Mouse (Mus musculus): ENCODE measurements around the gene Olfr1339. TPM values are rescaled to one million over a fixed set of nuclear protein-coding genes. Genes with fewer than 3 reads are reported as not detected.

Gene Olfr1339
- polyA plus RNA-seq, 2 experiments = not detected

DNA sequence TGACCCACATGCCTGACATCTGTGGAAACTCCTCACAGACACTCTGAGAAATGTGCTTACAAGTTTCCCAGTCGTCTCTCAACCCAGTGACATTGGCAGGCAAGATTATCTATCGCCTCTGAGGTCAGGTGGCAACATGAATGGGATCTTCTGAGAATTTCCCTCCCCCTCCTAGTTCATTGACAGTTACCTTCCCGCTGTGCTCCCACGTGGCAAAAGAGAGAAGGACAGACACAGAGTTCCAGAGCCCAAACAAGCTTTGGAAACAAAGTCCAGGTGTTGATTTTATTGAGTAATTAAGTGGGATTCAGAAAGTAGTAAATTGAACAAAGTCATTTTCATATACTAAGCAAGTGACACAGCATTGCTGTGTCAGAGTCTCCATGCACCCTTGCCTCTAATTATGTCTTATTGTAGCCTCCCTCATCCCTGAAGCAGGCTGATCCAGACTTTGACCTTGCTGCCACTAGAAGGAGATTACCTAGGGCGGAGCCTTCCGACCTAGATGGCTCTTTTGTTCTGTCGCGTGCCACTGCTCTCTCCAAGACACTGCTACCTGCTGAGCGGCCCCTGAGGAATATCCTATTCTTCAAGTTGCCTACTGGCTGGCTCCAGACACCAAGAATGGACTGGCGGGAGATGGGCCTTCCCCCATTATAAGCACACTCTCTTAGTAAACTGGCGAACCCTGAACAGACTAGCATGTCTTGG lies 9.2 kb downstream of the Olfr1339 start:
- no peak for TF ChIP-seq POLR2A (IDR thresholded peaks at IDR 0.05; ENCODE audit: borderline replicate concordance, extremely low read depth, insufficient read depth, insufficient read length)
- no peak overlapping the region for H3K4me3 ChIP-seq (replicated peaks; ENCODE audit: low read length)

DNA sequence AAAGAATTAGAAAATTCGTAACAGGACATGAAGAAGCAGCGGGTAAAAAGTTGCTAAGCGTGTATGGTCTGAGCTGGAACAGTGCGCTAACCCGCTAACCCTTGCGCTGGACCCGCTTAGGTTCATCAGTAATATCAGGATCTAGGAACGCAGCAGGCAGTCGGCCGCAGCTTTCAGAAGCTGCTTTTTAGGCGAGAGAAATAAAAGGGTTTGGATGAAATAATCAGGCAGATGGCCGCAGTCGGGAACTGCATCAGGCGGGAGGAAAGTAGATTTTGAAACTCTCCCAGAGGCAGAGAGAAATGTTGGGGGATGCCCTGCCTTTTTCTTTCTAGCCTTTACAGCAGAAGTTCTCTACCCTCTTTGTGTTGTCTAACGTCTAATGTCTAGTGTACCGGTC lies 9.9 kb downstream of the Olfr1339 start:
- Histone ChIP-seq H3K27ac (replicated peaks; ENCODE audit: low read depth, low read length) (no peak overlapping the region), H3K4me1 (ENCODE audit: control insufficient read depth, insufficient read depth, low read length) (no peaks in the 10 kb centered on the region), H3K9ac (ENCODE audit: low read depth, low read length, severe bottlenecking) (no peak overlapping the region), H3K36me3 (ENCODE audit: control insufficient read depth, insufficient read depth, low read length) (no peaks in the 10 kb centered on the region), H3K9me3 (ENCODE audit: control insufficient read depth, low read length) (no peaks in the 10 kb centered on the region), H3K4me3 (replicated peaks; ENCODE audit: low read length) (no peak overlapping the region), H3K4me2 (replicated peaks; ENCODE audit: low read depth, low read length, severe bottlenecking) (no peak overlapping the region), H3K27me3 (ENCODE audit: control insufficient read depth, insufficient read depth, low read length) (no peaks in the 10 kb centered on the region; the same call in 1 of the 2 replicates)
- DNase-seq (ENCODE audit: low spot score) (no peak), ATAC-seq (ENCODE audit: low FRiP score, low read depth) (no peak)
- 8% methylated on average over 16 of the region's 16 CpGs for WGBS
- no peak for TF ChIP-seq POLR2A (IDR thresholded peaks at IDR 0.05; ENCODE audit: borderline replicate concordance, extremely low read depth, insufficient read depth, insufficient read length)

More for the DNA sequence above, 9.2 kb downstream of the Olfr1339 start:
- Histone ChIP-seq H3K4me2 (replicated peaks; ENCODE audit: low read depth, low read length, severe bottlenecking) (no peak overlapping the region), H3K27ac (replicated peaks; ENCODE audit: low read depth, low read length) (no peak overlapping the region), H3K36me3 (ENCODE audit: control insufficient read depth, insufficient read depth, low read length) (no peaks in the 10 kb centered on the region), H3K4me1 (ENCODE audit: control insufficient read depth, insufficient read depth, low read length) (no peaks in the 10 kb centered on the region), H3K9ac (ENCODE audit: low read depth, low read length, severe bottlenecking) (no peak overlapping the region), H3K9me3 (ENCODE audit: control insufficient read depth, low read length) (no peaks in the 10 kb centered on the region), H3K27me3 (ENCODE audit: control insufficient read depth, insufficient read depth, low read length) (no peaks in the 10 kb centered on the region; the same call in 1 of the 2 replicates)
- ATAC-seq (ENCODE audit: low FRiP score, low read depth) (no peak), DNase-seq (ENCODE audit: low spot score) (no peak)
- 9% methylated on average over 11 of the region's 11 CpGs for WGBS

DNA sequence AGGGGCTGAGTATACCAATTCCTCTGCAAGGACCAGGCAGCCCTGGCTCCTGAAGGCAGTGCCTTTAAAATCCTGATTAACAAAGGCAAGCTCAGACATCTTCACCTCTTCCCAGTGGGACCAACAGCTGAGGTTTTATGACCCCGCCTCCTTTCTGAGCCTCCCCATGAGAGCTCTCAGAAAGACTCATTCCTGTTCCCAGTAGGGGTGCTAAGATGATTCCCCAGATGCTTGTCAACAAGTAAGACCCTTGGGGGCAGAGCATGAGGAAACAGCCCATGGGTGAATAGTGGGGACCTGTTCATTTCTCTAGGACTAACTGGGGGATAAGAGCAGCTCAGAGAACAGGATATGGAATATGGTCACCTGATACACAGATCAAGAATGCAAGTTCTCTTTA lies 26.7 kb downstream of the Olfr1339 start, which contains the start of gene Olfr1338:
TSS of gene Olfr1338 (minus strand) at position 101 of the 400 bp plus-strand sequence.
- no peak within 1 kb of the TSS for H3K27ac ChIP-seq (replicated peaks; ENCODE audit: low read depth, low read length)
- no peaks in the 10 kb centered on the region for H3K36me3 ChIP-seq (ENCODE audit: control insufficient read depth, insufficient read depth, low read length)
- WGBS = 59% methylated on average over 1 of the region's 1 CpGs
- H3K9me3 ChIP-seq (ENCODE audit: control insufficient read depth, low read length) = no peaks in the 10 kb centered on the region
- no peak for ATAC-seq (ENCODE audit: low FRiP score, low read depth)
- no peak within 1 kb of the TSS for H3K4me2 ChIP-seq (replicated peaks; ENCODE audit: low read depth, low read length, severe bottlenecking)
- H3K4me3 ChIP-seq (replicated peaks; ENCODE audit: low read length) = no peak within 1 kb of the TSS
- H3K4me1 ChIP-seq (ENCODE audit: control insufficient read depth, insufficient read depth, low read length) = no peaks in the 10 kb centered on the region
- TF ChIP-seq POLR2A (IDR thresholded peaks at IDR 0.05; ENCODE audit: borderline replicate concordance, extremely low read depth, insufficient read depth, insufficient read length) = no peak
- H3K9ac ChIP-seq (ENCODE audit: low read depth, low read length, severe bottlenecking) = no peak within 1 kb of the TSS
- no peak for DNase-seq (ENCODE audit: low spot score)
- H3K27me3 ChIP-seq (ENCODE audit: control insufficient read depth, insufficient read depth, low read length) = no peaks in the 10 kb centered on the region

DNA sequence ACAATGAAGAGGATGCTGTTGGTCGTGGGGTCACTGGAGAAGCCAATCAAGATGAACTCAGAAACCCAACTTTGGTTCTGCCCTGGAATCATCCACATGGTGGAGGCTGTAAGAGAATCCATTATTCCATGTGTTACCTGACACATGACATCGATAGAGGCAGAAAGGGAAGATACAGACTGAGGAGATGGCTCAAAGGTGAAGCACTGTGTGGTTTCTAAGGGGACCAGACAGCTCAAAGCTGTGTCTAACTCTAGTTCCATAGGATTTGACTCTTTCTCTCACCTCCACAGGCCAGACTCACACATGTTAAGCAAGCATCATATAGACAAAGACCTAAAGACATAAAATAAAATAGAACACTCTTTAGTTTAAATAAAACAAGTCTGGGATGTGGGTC lies 50.5 kb downstream of the Olfr1339 start, which contains the start of gene Olfr1337:
TSS of gene Olfr1337 (minus strand) at position 101 of the 400 bp plus-strand sequence.
- H3K9me3 ChIP-seq (ENCODE audit: control insufficient read depth, low read length) = no peaks in the 10 kb centered on the region
- no peaks in the 10 kb centered on the region for H3K27me3 ChIP-seq (ENCODE audit: control insufficient read depth, insufficient read depth, low read length)
- no peaks in the 10 kb centered on the region for H3K36me3 ChIP-seq (ENCODE audit: control insufficient read depth, insufficient read depth, low read length)
- no peak within 1 kb of the TSS for H3K9ac ChIP-seq (ENCODE audit: low read depth, low read length, severe bottlenecking)
- no peak for DNase-seq (ENCODE audit: low spot score)
- H3K4me3 ChIP-seq (replicated peaks; ENCODE audit: low read length) = no peak within 1 kb of the TSS
- WGBS = 83% methylated on average over 2 of the region's 2 CpGs
- H3K4me1 ChIP-seq (ENCODE audit: control insufficient read depth, insufficient read depth, low read length) = no peaks in the 10 kb centered on the region
- no peak for ATAC-seq (ENCODE audit: low FRiP score, low read depth)
- no peak for TF ChIP-seq POLR2A (IDR thresholded peaks at IDR 0.05; ENCODE audit: borderline replicate concordance, extremely low read depth, insufficient read depth, insufficient read length)
- no peak within 1 kb of the TSS for H3K4me2 ChIP-seq (replicated peaks; ENCODE audit: low read depth, low read length, severe bottlenecking)
- no peak within 1 kb of the TSS for H3K27ac ChIP-seq (replicated peaks; ENCODE audit: low read depth, low read length)

Other genes with a start within 250 kb of the Olfr1339 start
- gene Tie1, start 242.1 kb upstream of the Olfr1339 start, polyA plus RNA-seq (2012; rRNA removed) = 27.1 and 34.2 TPM in 2 replicates
- 16.7 and 17.7 TPM in 2 replicates for gene Tie1, start 242.1 kb upstream of the Olfr1339 start, polyA plus RNA-seq (2014; fragmentation: Nextera tagmentation; extraction: Ambion mirVana)
- 3.7 and 4.3 TPM in 2 replicates for gene 2610528J11Rik, start 205.2 kb upstream of the Olfr1339 start, polyA plus RNA-seq (2012; rRNA removed)
- gene 2610528J11Rik, start 205.2 kb upstream of the Olfr1339 start, polyA plus RNA-seq (2014; fragmentation: Nextera tagmentation; extraction: Ambion mirVana) = 9.5 and 10.9 TPM in 2 replicates
- 5.2 and 6.0 TPM in 2 replicates for gene Tmem125, start 188.1 kb upstream of the Olfr1339 start, polyA plus RNA-seq (2012; rRNA removed)
- gene Tmem125, start 188.1 kb upstream of the Olfr1339 start, polyA plus RNA-seq (2014; fragmentation: Nextera tagmentation; extraction: Ambion mirVana) = 7.6 and 11.1 TPM in 2 replicates
- gene Cfap57, start 111.4 kb upstream of the Olfr1339 start, polyA plus RNA-seq (2012; rRNA removed) = 0.08 and 0.18 TPM in 2 replicates
- gene Cfap57, start 111.4 kb upstream of the Olfr1339 start, polyA plus RNA-seq (2014; fragmentation: Nextera tagmentation; extraction: Ambion mirVana) = 0.25 and 0.65 TPM in 2 replicates
- 62.1 and 100 TPM in 2 replicates for gene Ebna1bp2, start 111.4 kb upstream of the Olfr1339 start, polyA plus RNA-seq (2012; rRNA removed)
- 139 and 148 TPM in 2 replicates for gene Ebna1bp2, start 111.4 kb upstream of the Olfr1339 start, polyA plus RNA-seq (2014; fragmentation: Nextera tagmentation; extraction: Ambion mirVana)
- not detected in 2 replicates for gene Olfr62, start 73.2 kb upstream of the Olfr1339 start, polyA plus RNA-seq (2012; rRNA removed)
- not detected in 2 replicates for gene Olfr62, start 73.2 kb upstream of the Olfr1339 start, polyA plus RNA-seq (2014; fragmentation: Nextera tagmentation; extraction: Ambion mirVana)
- 0.36 and 0.38 TPM in 2 replicates for gene Olfr1342, start 39.4 kb upstream of the Olfr1339 start, polyA plus RNA-seq (2012; rRNA removed)
- gene Olfr1342, start 39.4 kb upstream of the Olfr1339 start, polyA plus RNA-seq (2014; fragmentation: Nextera tagmentation; extraction: Ambion mirVana) = not detected in 2 replicates
- gene Olfr1341, start 28.7 kb upstream of the Olfr1339 start, polyA plus RNA-seq (2012; rRNA removed) = not detected in 2 replicates
- gene Olfr1341, start 28.7 kb upstream of the Olfr1339 start, polyA plus RNA-seq (2014; fragmentation: Nextera tagmentation; extraction: Ambion mirVana) = not detected in 2 replicates
- not detected in 2 replicates for gene Olfr1340, start 12.0 kb upstream of the Olfr1339 start, polyA plus RNA-seq (2012; rRNA removed)
- gene Olfr1340, start 12.0 kb upstream of the Olfr1339 start, polyA plus RNA-seq (2014; fragmentation: Nextera tagmentation; extraction: Ambion mirVana) = not detected in 2 replicates
- not detected in 2 replicates for gene Olfr1338, start 26.6 kb downstream of the Olfr1339 start, polyA plus RNA-seq (2012; rRNA removed)
- not detected in 2 replicates for gene Olfr1338, start 26.6 kb downstream of the Olfr1339 start, polyA plus RNA-seq (2014; fragmentation: Nextera tagmentation; extraction: Ambion mirVana)
- not detected in 2 replicates for gene Olfr1337, start 50.4 kb downstream of the Olfr1339 start, polyA plus RNA-seq (2012; rRNA removed)
- gene Olfr1337, start 50.4 kb downstream of the Olfr1339 start, polyA plus RNA-seq (2014; fragmentation: Nextera tagmentation; extraction: Ambion mirVana) = not detected in 2 replicates
- not detected in 2 replicates for gene Olfr1335, start 77.8 kb downstream of the Olfr1339 start, polyA plus RNA-seq (2012; rRNA removed)
- gene Olfr1335, start 77.8 kb downstream of the Olfr1339 start, polyA plus RNA-seq (2014; fragmentation: Nextera tagmentation; extraction: Ambion mirVana) = not detected in 2 replicates
- gene Olfr1333, start 104.1 kb downstream of the Olfr1339 start, polyA plus RNA-seq (2012; rRNA removed) = not detected in 2 replicates
- not detected in 2 replicates for gene Olfr1333, start 104.1 kb downstream of the Olfr1339 start, polyA plus RNA-seq (2014; fragmentation: Nextera tagmentation; extraction: Ambion mirVana)
- not detected in 2 replicates for gene Olfr1331, start 132.5 kb downstream of the Olfr1339 start, polyA plus RNA-seq (2012; rRNA removed)
- gene Olfr1331, start 132.5 kb downstream of the Olfr1339 start, polyA plus RNA-seq (2014; fragmentation: Nextera tagmentation; extraction: Ambion mirVana) = not detected in 2 replicates
- not detected in 2 replicates for gene Olfr1330, start 156.4 kb downstream of the Olfr1339 start, polyA plus RNA-seq (2012; rRNA removed)
- gene Olfr1330, start 156.4 kb downstream of the Olfr1339 start, polyA plus RNA-seq (2014; fragmentation: Nextera tagmentation; extraction: Ambion mirVana) = 0.07 TPM in 1 of 2 replicates, not detected in the other
- gene Olfr1329, start 185.3 kb downstream of the Olfr1339 start, polyA plus RNA-seq (2012; rRNA removed) = not detected in 2 replicates
- gene Olfr1329, start 185.3 kb downstream of the Olfr1339 start, polyA plus RNA-seq (2014; fragmentation: Nextera tagmentation; extraction: Ambion mirVana) = not detected in 2 replicates
- not detected in 2 replicates for gene Olfr1328, start 206.4 kb downstream of the Olfr1339 start, polyA plus RNA-seq (2012; rRNA removed)
- gene Olfr1328, start 206.4 kb downstream of the Olfr1339 start, polyA plus RNA-seq (2014; fragmentation: Nextera tagmentation; extraction: Ambion mirVana) = not detected in 2 replicates
- not detected in 2 replicates for gene Lao1, start 229.4 kb downstream of the Olfr1339 start, polyA plus RNA-seq (2012; rRNA removed)
- not detected in 2 replicates for gene Lao1, start 229.4 kb downstream of the Olfr1339 start, polyA plus RNA-seq (2014; fragmentation: Nextera tagmentation; extraction: Ambion mirVana)

Data from limb, embryonic 14.5 days (tissue).